Mouse (Mus musculus): ENCODE measurements around the gene Adat1.

GRCm38 (mm10) chr8:111941101-111941454 is 51.0 kb downstream of the Adat1 start:
- TF ChIP-seq ZNF384 (IDR thresholded peaks at IDR 0.05; ENCODE audit: low read depth, low read length), result no peak
- no peak for TF ChIP-seq HCFC1 (IDR thresholded peaks at IDR 0.05; ENCODE audit: borderline replicate concordance, insufficient read depth, low read length)
- TF ChIP-seq MAFK (IDR thresholded peaks at IDR 0.05; ENCODE audit: insufficient read depth, low read depth, low read length), result no peak
- no peak for TF ChIP-seq CHD2 (IDR thresholded peaks at IDR 0.05; ENCODE audit: low read depth, low read length)

All from ES-E14 (cell line).